Mouse (Mus musculus) thymus, postnatal 0 days (tissue): ENCODE data around the gene Cnih2. TPM values are rescaled to one million over a fixed set of nuclear protein-coding genes. Genes with fewer than 3 reads are reported as not detected.

Source experiments
- DNase-seq: peaks from one replicate; pipeline ENCODE4 v3.0.0-alpha.2; 2015; ENCODE audit warnings: low spot score
- polyA plus RNA-seq: library from polyadenylated mRNA; unstranded; fragments of >200 nt; fragmentation: Nextera tagmentation; extraction: Ambion mirVana; gene quantifications from 2 replicates; pipeline ENCODE4 v1.2.1, GENCODE M21; 2015

Cnih2 gene
- polyA plus RNA-seq, 1 experiment from 2014 or later = 1.2 TPM

DNA sequence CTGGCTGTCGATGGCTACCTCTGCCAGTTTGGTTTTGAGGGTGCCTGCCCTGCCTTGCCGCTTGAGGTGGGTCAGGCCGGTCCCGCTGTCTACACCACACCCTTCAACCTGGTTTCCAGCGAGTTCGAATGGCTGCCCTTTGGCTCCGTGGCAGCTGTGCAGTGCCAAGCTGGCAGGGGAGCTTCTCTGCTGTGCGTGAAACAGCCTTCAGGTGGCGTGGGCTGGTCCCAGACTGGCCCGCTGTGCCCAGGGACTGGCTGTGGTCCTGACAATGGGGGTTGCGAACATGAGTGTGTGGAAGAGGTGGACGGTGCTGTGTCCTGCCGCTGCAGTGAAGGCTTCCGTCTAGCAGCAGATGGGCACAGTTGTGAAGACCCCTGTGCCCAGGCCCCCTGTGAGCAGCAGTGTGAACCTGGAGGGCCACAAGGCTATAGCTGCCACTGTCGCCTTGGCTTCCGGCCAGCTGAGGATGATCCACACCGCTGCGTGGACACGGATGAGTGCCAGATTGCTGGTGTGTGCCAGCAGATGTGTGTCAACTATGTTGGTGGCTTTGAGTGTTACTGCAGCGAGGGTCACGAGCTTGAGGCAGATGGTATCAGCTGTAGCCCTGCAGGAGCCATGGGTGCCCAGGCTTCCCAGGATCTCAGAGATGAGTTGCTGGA, 29.6 kb downstream of the Cnih2 start:
- DNase-seq = no peak

DNA sequence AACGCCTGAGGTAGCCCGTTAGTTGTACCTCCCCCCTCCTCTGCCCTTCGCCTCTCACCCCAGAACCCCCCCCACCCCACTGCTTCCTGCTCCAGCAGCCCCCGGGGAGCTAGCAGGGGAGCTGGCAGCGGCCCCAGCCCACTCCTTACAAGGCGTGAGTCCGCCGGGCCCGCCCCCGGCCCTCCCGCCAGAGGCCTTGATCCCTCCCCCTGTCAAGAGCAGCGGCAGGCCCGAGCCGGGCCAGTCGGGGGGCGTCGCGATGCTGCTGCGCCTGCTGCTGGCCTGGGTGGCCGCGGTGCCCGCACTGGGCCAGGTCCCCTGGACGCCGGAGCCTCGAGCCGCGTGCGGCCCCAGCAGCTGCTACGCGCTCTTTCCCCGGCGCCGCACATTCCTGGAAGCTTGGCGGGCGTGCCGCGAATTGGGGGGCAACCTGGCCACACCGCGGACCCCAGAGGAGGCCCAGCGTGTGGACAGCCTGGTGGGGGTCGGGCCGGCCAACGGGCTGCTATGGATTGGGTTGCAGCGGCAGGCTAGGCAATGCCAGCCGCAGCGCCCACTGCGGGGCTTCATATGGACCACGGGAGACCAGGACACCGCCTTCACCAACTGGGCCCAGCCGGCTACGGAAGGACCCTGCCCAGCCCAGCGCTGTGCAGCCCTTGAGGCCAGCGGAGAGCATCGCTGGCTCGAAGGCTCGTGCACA, 30.3 kb downstream of the Cnih2 start, which contains the start of gene Cd248:
Gene Cd248 (plus strand): TSS at position 212 of the 703 bp plus-strand sequence.
- DNase-seq = no peak

DNA sequence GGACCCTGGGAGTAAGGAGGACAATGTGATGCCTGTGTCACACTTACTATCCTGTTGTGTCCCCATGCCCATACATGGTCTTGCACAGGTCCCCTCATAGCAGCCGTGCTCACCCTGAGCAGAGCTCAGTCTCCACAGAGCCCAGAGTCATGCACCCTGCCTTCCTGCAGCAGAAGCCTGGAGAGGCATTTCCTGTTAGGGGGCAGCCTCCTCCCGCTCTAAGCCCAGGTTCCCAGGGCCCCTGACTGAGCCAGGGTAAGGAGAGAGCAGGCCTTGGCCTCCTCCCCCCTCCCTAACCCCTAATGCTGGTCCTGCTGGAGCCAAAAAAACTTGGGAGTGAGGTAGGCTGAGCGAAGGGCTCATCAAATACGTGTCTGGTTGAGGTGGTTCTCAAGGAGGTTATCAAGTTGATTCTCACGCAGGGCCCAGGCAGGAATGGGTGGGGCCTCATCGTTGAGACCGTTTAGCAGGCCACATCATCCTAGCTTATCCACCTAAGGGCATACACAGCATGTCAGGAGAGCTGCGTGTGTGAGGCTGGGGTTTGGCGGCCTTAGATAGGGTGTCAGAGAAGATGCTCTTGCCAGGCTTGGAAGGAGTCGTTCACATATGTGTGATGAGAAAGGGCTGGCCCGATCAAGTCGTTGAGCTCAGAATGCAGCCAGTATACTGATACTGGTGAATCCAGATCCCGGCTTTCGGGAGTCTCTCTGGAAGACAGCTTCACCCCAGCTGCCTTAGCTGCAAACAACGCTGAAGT, 31.1 kb downstream of the Cnih2 start:
- DNase-seq = no peak

DNA sequence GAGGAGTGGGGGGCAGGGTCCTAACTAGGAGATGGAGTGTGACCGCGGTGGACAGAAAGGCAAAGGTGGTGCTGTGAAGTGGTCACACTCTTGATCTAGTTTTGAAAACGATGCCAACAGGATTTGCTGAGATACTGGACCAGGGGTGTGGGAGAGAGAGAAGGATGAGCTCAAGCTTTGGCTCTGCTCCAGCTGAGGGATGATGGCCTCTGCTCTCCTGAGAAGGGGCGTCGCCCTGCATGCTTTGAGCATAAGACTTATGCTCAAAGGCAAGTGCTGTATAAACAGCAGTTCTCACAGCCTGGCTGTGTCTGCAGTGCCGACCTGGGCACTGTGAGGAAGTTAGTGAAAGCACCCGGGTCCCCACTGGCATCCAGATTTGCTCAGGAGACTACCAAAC, 33.2 kb downstream of the Cnih2 start:
- no peak for DNase-seq

DNA sequence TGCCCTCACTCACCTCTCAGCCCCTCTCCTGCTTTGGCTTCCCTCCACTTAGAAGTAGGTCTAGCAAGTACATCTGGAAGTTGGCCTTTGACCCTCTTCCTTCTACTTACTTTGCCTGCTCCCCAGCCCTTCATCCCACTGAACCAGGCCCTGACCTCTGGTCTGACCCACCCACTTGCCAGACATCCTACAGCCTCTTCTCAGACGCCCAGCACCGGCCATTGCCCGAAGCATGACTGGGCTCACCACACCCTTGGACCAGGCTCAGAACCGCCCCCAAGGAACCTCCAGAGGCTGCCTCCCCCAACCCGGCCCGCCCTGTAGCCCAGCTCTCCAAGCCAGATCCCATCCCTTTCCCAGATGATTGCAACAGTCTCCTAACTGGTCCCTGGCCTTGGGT, 35.9 kb downstream of the Cnih2 start:
- DNase-seq = no peak

DNA sequence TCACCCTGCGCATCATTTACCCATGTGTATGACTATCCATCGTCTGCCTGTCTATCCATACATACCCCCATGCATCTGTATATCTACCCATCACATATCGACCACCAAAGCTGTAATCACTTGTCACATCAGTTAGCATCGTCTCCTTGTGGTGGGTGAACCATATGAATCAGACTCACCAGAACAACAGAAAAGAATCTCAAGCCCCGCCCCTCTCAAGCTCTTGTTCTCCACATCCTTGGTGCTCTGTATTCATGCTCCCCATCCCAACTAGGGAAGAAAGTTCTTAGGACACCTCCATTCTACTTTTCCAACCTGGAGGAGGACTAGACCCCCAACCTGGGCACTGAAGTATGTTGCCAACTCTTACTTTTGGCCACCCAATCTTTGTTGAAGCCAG, 36.3 kb downstream of the Cnih2 start:
- DNase-seq = no peak

DNA sequence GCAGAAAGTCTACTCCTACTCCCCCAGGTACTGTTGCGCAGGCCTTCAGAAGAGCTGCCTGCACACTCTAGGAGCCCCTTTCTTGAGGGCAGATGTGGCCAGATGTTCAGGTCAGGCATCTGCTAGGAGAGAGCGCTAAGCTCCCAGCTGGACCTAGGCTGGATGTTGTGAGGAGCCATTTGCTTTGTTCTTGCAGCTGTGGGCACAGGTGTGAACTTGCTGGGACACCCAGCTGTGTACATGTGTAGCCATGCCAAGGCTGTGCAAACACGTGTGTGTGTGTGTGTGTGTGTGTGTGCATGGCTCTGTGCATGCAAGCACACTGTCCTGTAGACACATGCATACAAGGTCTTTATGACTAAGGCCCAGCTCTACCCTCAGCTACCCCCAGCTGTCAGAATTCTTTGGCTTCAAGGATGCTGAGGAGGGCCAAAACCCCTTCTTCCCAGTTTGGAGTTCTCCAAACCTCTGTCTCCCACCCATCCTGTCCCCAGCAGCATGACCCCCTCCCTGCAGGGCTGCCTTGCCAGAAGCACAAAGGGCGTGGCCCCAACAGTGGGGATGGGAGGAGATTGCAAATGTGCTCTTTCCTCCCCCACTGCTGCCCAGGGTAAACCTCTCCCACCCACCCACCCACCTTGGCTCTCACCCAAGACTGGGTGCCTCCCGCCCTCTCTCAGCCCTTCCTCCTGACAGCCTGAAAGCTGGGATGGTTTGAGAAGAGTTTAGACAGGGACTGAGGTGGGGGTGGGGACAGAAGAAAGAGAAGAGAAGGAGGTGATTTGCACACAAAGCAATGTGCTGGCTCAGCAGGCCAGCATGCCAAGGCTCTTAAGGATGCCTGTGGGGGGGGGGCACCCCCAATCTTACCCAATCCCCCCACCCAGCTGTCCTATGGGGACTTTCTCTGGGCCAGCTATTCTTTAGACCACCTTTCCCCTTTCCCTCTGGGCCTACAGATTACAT, 37.7 kb downstream of the Cnih2 start:
- no peak for DNase-seq

DNA sequence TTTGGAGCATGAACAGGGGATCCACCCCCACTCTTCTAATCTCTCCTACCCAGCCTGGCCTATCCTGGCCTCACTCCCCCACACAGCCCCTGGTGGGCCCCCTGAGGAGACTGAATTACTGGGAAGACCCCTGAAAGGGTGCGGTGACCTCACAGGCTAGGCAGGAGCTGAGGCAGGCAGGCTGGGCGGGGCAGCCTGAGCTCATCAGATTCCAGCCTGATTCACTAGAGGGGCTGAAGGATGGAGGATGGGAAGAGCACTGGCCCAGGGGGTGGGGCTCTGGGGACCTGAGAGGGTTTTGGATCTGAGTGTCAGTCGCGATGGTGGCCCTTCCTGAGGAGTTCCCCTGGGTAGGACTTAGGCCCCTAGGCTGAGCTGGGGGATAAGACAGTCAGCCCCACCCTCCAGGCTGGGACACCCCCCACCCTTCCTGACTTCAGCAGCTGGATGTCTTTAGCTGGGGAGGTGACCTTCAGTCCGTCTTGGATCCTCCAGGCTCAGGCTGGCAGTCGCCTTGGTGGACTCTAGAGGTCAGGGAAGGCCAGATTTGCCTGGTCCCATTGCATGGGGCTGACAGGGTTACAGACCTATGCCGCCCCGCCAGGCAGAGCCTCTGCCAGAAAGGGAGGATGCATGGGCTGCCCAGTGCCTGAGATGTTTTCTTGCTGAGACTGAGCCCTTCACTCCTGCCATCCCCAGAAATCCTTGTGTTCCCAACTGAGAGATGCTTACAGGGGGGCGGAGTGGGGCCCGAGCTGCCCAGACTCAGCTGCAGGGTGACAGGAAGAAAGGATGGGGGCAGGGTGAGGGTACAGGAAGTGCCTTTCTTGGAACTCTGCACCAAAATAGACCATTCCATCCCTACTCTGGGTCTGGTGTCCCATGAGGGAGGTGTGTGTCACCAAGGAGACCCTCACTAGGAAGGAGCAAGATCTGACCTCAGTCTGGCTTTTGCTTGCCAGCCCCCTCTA, 39.2 kb downstream of the Cnih2 start:
- DNase-seq = no peak

DNA sequence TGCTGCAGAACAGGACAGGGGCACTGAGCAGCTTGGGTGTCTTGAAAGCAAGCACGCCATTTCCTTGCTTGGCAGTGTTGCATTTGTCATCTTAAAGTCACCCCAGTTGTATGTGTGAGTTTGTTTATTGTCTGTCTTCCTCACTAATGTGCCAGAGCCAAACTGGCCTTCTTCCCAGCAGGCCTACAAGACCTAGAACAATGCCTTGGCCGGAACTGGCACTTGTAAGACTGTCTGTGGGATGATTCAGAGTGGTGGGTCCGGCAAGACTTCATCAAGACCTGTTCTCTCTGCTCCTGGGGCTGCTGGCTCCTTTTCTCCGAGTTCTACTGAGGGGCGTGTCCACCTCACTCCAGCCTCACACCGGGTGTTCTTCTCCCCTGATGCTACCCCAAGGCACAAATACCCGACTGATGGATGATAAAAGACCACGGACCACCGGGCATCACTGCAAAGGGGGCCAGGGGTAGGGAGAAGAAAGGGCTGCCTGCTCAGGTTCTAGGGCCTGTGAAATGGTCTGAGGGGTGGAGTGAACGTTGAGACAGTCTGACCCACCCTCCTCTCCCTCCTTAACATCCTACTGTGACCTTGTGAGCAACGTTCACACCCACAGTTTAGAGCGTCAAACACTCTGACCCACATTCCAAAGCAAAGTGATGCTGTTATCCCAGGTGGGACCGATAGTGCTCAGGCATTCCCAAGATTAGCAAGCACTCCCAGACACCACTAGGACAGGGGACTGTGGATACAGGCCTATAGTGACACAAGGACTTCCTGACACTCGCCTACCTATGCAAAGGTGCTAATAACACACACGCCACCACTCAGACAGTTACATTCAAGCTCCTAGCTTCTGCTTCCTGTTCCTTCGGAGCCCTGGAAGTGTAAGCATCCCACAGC, 40.2 kb downstream of the Cnih2 start:
- no peak for DNase-seq

DNA sequence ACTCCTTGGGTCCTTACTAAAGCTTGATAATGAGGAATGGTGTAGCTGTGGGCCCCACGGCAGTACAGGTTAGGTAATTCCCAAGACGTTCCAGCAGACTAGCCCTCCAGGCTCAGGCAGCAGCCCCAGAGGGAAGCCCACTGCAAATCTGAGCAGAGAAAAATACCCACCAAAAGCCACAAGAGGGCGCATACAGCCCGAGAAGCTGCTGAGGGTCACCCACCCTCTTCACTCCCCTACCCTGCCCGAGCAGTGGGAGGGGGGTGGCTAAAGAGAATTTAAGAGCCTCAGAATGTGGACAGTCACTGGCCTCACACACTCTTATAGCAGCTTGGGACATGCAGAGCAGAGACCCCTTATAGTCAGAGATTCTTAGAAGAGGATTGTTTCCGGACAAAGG, 42.1 kb downstream of the Cnih2 start:
- peak; percentile 44 for DNase-seq

DNA sequence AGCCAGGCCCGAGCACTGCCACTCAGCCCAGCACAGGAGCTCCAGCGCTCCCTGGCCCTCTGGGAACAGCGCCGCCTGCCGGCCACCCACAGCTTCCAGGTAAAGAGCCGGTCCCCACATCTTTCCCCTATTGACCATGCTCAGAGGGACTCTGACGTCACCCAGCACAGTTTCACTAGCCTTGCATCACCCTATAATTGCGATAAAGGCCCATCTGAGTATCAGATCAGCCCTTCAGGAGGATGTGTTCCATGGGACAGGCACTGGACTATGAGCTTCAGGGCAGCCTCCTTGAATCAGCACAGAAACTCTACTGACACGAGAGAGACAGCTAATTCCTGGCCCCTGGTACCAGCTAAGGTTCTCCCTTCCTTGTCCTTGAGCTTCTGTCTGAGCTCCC, 44.4 kb downstream of the Cnih2 start:
- DNase-seq = peak; percentile 39

DNA sequence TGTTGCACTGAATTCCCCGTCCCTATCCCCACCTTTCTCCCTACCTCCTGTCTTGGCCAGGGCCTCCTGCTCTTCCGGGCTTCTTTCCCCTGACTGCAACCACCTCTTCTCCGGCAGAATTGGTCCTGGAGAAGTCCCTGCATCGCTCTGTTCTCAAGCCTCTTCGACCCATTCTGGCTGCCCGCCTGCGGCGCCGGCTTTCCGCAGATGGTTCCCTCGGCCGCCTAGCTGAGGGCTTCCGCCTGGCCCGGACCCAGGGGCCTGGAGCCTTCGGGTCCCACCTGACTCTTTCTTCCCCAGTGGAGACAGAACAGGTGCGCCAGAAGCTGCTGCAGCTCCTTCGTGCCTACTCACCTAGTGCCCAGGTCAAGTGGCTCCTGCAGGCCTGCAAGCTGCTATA, 45.5 kb downstream of the Cnih2 start:
- DNase-seq = no peak

DNA sequence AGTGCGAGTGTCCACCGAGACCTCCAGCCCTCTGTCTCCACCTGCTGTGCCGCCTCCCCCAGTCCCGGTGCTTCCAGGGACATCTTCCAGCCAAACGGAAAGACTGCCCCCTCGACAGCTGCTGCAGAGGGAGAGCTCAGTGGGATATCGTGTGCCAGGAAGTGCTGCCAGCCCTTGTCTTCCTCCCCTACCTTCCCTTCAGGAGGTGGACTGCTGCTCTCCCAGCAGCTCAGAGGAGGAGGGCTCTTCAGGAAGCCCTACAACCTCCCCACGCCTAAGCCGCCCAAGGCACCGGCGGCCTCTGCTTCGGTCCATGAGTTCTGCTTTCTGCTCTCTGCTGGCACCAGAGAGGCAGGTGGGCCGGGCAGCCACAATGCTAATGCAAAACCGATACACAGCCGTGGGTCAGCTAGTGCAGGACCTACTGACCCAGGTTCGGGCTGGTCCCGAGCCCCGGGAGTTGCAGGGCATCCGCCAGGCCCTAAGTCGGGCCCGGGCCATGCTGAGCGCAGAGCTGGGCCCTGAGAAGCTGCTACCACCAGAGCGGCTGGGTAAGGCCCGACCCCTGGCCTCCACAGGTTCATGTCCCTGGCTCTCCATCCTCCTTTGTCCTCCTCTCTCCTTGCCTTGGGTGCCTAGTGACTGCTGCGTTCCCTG, 46.0 kb downstream of the Cnih2 start:
- DNase-seq = no peak

DNA sequence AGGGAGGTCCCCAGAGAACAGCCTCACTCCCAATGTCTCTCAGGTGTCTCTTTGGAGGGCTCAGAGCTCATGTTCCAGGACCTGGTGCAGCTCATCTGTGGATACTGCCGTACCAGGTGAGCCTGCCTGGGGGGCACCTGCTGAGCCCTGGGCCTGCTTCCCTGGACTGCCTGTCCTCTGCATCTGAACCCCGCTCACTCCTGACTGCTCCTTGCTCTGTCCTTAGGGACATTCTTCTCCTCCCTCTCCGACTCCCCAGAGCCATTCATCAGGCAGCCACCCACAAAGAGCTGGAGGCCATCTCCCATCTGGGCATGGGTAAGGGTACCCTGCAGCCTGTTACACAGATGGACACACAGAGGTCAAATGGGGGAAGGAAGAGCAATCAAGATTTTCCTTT, 46.8 kb downstream of the Cnih2 start:
- no peak for DNase-seq

DNA sequence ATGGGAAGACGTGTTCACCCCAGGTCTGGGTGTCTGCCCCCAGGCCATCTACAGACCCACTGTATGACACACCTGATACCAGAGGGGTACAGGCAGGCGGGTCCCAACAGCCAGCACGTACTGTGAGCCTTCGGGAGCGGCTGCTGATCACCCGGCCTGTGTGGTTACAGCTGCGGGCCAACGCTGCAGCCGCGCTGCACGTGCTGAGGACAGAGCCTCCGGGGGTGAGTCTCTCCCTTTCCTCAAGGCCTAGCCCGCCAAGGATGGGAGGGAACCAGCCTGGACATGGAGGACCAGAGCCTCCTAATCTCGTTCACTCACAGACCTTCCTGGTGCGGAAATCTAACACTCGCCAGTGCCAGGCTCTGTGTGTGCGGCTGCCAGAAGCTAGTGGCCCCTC, 47.3 kb downstream of the Cnih2 start:
- DNase-seq = no peak

DNA sequence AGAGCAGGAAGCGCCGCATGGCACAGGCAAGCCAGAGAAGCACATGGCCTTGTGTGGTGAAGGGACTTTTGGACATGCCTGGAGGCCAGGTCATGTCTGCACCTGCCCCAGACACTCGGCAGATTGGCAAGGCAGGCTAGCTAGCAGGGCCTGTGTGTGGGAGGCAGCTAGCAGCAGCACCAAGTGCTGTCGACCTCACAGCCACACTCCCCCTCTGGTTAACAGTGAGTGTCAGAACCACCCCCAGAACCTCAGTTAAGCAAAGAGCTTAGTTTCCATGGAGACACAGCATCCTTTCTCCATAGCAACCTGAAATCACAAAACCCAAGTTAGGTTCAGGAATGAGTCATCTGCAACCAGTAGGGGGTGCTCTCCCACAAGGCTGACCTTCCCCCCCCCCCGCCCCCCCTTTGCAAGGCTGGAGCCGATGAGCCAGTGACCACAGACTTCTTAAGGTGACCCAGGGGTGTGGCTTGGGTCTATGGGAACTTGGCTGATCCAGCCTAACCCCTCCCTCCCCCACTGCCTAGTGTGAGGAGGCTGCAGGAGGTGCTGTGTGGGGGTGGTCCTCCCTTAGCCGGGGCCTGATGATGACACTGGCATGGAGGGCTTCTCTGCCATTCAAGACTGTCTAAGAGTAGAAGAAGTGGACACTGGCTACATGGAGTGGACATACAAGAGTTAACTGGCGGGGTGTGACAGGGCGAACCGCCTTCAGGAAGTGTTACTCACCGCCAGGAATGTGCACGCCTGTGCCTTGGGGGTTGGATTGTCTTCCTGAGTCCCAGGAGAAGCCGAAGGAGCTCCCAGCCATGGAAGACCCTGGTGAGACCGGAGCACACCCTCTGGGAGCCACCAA, 48.0 kb downstream of the Cnih2 start, which contains the start of gene Rin1:
Gene Rin1 (plus strand): TSS at position 435 of the 859 bp plus-strand sequence.
- DNase-seq = no peak

DNA sequence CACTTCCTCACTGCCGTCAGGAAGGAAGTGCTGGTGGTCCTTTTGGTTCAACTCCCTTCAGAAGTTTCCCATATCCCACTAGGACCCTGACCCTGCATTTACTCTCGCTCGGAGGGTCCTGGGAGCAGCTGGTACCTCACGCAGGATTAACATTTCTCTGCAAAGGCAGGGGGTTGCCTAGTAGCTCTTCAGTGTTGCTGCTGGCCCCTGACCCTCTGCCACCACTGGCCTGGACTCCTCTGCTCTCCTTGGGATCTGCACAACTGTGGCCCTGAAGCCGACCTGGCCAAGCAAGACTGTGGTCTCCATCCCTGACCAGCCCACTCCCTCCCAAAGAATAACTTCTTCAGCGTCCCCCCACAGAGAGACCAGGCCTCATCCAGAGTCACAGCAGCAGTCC, 49.0 kb downstream of the Cnih2 start:
- DNase-seq = no peak
